Mouse (Mus musculus): Measurements from ENCODE around the gene Psmd5.

- no peak for TF ChIP-seq CTCF (IDR thresholded peaks at IDR 0.05; ENCODE audit: borderline replicate concordance, insufficient read depth, low read length)
- peak; percentile 90 for TF ChIP-seq POLR2A (IDR thresholded peaks at IDR 0.05; ENCODE audit: low read depth, low read length)
These were observed 73.0 kb downstream of the Psmd5 start for GRCm38 (mm10) chr2:34801516-34802482.
